Mouse (Mus musculus): ENCODE measurements at regions not wholly inside any gene's neighbourhood (a gene's known extent, or its start where the extent isn't known, plus 50 kb on each side); places are given as distances from the start of the nearest gene placed in this dataset.

- TF ChIP-seq CTCF (IDR thresholded peaks at IDR 0.05; ENCODE audit: low read depth) = no peak
- no peak for ATAC-seq (replicated peaks; ENCODE audit: low FRiP score, low read depth)
- Histone ChIP-seq H3K36me3 (ENCODE audit: insufficient read depth, low read length) (no peaks in the 10 kb centered on the region), H3K4me3 (replicated peaks; ENCODE audit: low read depth, low read length) (no peak overlapping the region), H3K4me2 (ENCODE audit: low read length) (no peak overlapping the region), H3K9me3 (replicated peaks; ENCODE audit: low read length) (no peaks in the 10 kb centered on the region), H3K27me3 (ENCODE audit: insufficient read depth, low read length) (no peaks in the 10 kb centered on the region; the same call in 1 of the 2 replicates), H3K4me1 (replicated peaks; ENCODE audit: insufficient read depth, low read length) (no peaks in the 10 kb centered on the region), H3K27ac (no peak overlapping the region), H3K9ac (ENCODE audit: low read depth, low read length) (no peak overlapping the region)
- 77% methylated on average over 4 of the region's 4 CpGs for WGBS
- DNase-seq (ENCODE audit: low spot score) = no peak
Measured at GRCm38 (mm10) chr4:124190775-124191174, 273.0 kb upstream of the 4930535I16Rik start.

DNA sequence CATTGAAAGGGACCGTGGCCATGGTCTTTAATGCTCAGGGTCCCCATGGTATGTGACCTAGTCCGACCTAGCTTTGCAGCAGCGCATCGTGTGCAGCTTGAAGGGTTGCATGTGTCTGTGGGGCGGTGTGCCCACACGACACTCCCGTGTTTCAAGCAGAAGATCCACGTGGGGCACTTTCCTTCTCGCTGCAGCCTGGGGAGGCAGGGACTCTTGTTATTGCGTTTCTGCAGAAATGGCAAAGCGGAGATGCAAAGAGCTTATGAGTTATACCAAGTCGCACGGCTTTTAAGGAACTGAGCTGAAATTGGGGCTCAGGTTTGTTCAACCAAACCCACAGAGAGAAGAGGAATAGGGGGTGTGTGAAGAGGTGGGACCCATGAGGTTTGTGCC is 272.2 kb upstream of the 4930535I16Rik start:
- H3K9ac ChIP-seq (ENCODE audit: low read depth, low read length) = no peak overlapping the region
- H3K4me3 ChIP-seq (replicated peaks; ENCODE audit: low read depth, low read length) = no peak overlapping the region
- WGBS = 55% methylated on average over 13 of the region's 13 CpGs
- DNase-seq (ENCODE audit: low spot score) = no peak
- no peaks in the 10 kb centered on the region for H3K36me3 ChIP-seq (ENCODE audit: insufficient read depth, low read length)
- no peak for TF ChIP-seq CTCF (IDR thresholded peaks at IDR 0.05; ENCODE audit: low read depth)
- H3K4me2 ChIP-seq (ENCODE audit: low read length) = no peak overlapping the region
- H3K4me1 ChIP-seq (replicated peaks; ENCODE audit: insufficient read depth, low read length) = no peaks in the 10 kb centered on the region
- H3K27me3 ChIP-seq (ENCODE audit: insufficient read depth, low read length) = no peaks in the 10 kb centered on the region; the same call in 1 of the 2 replicates
- ATAC-seq (replicated peaks; ENCODE audit: low FRiP score, low read depth) = no peak
- H3K9me3 ChIP-seq (replicated peaks; ENCODE audit: low read length) = no peaks in the 10 kb centered on the region
- H3K27ac ChIP-seq = no peak overlapping the region

- no peak for ATAC-seq (replicated peaks; ENCODE audit: low FRiP score, low read depth)
- H3K27ac ChIP-seq = no peak overlapping the region
- no peaks in the 10 kb centered on the region for H3K36me3 ChIP-seq (ENCODE audit: insufficient read depth, low read length)
- H3K27me3 ChIP-seq (ENCODE audit: insufficient read depth, low read length) = no peaks in the 10 kb centered on the region; the same call in 1 of the 2 replicates
- no peaks in the 10 kb centered on the region for H3K4me1 ChIP-seq (replicated peaks; ENCODE audit: insufficient read depth, low read length)
- TF ChIP-seq CTCF (IDR thresholded peaks at IDR 0.05; ENCODE audit: low read depth) = no peak
- DNase-seq (ENCODE audit: low spot score) = no peak
- WGBS = 13% methylated on average over 24 of the region's 24 CpGs
- no peaks in the 10 kb centered on the region for H3K9me3 ChIP-seq (replicated peaks; ENCODE audit: low read length)
- H3K4me2 ChIP-seq (ENCODE audit: low read length) = no peak overlapping the region; the same call in 1 of the 2 replicates
- no peak overlapping the region for H3K4me3 ChIP-seq (replicated peaks; ENCODE audit: low read depth, low read length)
- no peak overlapping the region for H3K9ac ChIP-seq (ENCODE audit: low read depth, low read length)
Measured at GRCm38 (mm10) chr4:124189352-124189992, 271.6 kb upstream of the 4930535I16Rik start.

DNA sequence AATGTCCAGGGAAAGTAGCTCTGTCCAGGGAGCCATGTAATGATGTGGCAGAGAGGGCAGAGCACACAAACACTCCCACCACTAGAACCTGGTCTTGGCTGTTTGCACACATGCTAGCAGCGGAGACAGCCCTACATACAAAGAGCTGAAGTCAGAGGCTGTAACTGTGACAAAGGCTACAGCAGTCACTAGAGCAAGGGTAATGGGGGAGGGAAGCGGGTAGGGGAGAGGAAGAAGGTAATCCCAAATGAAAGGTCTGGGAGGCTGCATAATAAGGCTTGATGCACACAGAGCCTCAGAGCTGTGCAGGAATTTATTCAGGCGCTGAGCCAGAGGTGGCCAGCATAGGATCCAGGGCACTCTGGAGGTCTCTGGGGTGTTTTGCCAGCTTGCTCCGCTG is 269.3 kb upstream of the 4930535I16Rik start:
- H3K27me3 ChIP-seq (ENCODE audit: insufficient read depth, low read length) = no peaks in the 10 kb centered on the region; the same call in 1 of the 2 replicates
- ATAC-seq (replicated peaks; ENCODE audit: low FRiP score, low read depth) (no peak), DNase-seq (ENCODE audit: low spot score) (no peak)
- H3K4me1 ChIP-seq (replicated peaks; ENCODE audit: insufficient read depth, low read length) = no peaks in the 10 kb centered on the region
- no peak overlapping the region for H3K4me2 ChIP-seq (ENCODE audit: low read length)
- H3K27ac ChIP-seq = no peak overlapping the region
- no peak overlapping the region for H3K4me3 ChIP-seq (replicated peaks; ENCODE audit: low read depth, low read length)
- no peaks in the 10 kb centered on the region for H3K9me3 ChIP-seq (replicated peaks; ENCODE audit: low read length)
- 58% methylated on average over 4 of the region's 4 CpGs for WGBS
- H3K36me3 ChIP-seq (ENCODE audit: insufficient read depth, low read length) = no peaks in the 10 kb centered on the region
- no peak overlapping the region for H3K9ac ChIP-seq (ENCODE audit: low read depth, low read length)
- no peak for TF ChIP-seq CTCF (IDR thresholded peaks at IDR 0.05; ENCODE audit: low read depth)

- H3K27me3 ChIP-seq (ENCODE audit: insufficient read depth, low read length) = peaks cover 15% of the 10 kb centered on the region
- ATAC-seq (replicated peaks; ENCODE audit: low FRiP score, low read depth) (no peak), DNase-seq (ENCODE audit: low spot score) (no peak)
- no peaks in the 10 kb centered on the region for H3K36me3 ChIP-seq (ENCODE audit: insufficient read depth, low read length)
- H3K4me2 ChIP-seq (ENCODE audit: low read length) = no peak overlapping the region
- 0 out of 2 replicates have a peak, but pooled peaks cover 3% of the 10 kb centered on the region for H3K4me1 ChIP-seq (replicated peaks; ENCODE audit: insufficient read depth, low read length)
- no peak overlapping the region for H3K9ac ChIP-seq (ENCODE audit: low read depth, low read length)
- 82% methylated on average over 4 of the region's 4 CpGs for WGBS
- no peaks in the 10 kb centered on the region for H3K9me3 ChIP-seq (replicated peaks; ENCODE audit: low read length)
- no peak overlapping the region for H3K27ac ChIP-seq
- no peak overlapping the region for H3K4me3 ChIP-seq (replicated peaks; ENCODE audit: low read depth, low read length)
- TF ChIP-seq CTCF (IDR thresholded peaks at IDR 0.05; ENCODE audit: low read depth) = no peak
Measured at GRCm38 (mm10) chr4:124181335-124181734, 263.5 kb upstream of the 4930535I16Rik start.

- Histone ChIP-seq H3K27ac (no peak overlapping the region), H3K4me3 (replicated peaks; ENCODE audit: low read depth, low read length) (peak overlapping the region; percentile 24), H3K9me3 (replicated peaks; ENCODE audit: low read length) (no peaks in the 10 kb centered on the region), H3K27me3 (ENCODE audit: insufficient read depth, low read length) (peaks cover 15% of the 10 kb centered on the region), H3K9ac (ENCODE audit: low read depth, low read length) (0 out of 2 replicates have a peak overlapping the region, but pooled peaks have one; percentile 8), H3K4me1 (replicated peaks; ENCODE audit: insufficient read depth, low read length) (0 out of 2 replicates have a peak, but pooled peaks cover 3% of the 10 kb centered on the region), H3K36me3 (ENCODE audit: insufficient read depth, low read length) (no peaks in the 10 kb centered on the region), H3K4me2 (ENCODE audit: low read length) (peak overlapping the region; percentile 68)
- no peak for ATAC-seq (replicated peaks; ENCODE audit: low FRiP score, low read depth)
- no peak for TF ChIP-seq CTCF (IDR thresholded peaks at IDR 0.05; ENCODE audit: low read depth)
- peak; percentile 16 for DNase-seq (ENCODE audit: low spot score)
- WGBS = 1% methylated on average over 50 of the region's 50 CpGs
Measured at GRCm38 (mm10) chr4:124178401-124179018, 260.7 kb upstream of the 4930535I16Rik start.

All from kidney, postnatal 0 days (tissue).